Mouse (Mus musculus) retina, postnatal 7 days (tissue): ENCODE results near the gene Rnf144b.

Experiments used
- DNase-seq: peaks from one replicate; pipeline ENCODE4 v3.0.0-alpha.2; 2012; ENCODE audit warnings: low read depth, low spot score

Gene Rnf144b

DNA sequence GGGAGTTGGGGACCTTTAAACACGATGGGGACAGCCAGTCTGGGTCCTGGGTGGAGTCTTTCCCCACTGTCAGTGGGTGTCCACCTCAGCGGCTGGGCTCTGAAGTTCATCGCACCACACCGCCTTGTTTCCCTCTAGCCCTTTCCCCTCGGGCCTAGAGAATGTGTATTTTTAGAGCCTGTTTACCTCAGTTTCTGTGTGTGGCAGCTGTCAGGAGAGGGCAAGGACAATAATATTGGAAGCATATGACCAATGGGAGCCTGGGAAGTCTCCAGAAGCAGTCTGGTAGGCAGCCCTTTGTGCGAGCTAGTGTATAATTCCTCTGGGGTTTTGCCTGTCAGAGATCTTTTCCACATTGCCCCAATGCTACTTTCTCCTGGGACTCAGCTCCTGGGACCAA lies 95.9 kb downstream of the Rnf144b start:
- no peak for DNase-seq

DNA sequence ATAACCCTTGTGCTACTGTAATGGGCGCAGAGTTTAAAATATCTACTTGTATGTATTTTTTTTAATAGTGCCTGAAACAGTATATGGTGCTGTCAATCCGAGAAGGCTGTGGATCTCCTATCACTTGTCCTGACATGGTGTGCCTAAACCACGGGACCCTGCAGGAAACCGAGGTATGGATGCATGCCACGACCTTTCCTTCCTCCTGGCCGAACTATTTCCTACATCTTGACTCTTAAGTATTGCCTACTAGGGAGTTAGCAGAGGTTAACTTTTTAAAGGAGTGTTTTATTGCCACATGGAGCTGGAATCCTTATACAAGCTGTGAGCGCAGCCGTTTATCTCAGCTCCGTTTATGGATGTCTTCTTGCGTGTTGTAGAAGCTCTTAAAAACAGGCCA lies 98.0 kb downstream of the Rnf144b start:
- DNase-seq = no peak

DNA sequence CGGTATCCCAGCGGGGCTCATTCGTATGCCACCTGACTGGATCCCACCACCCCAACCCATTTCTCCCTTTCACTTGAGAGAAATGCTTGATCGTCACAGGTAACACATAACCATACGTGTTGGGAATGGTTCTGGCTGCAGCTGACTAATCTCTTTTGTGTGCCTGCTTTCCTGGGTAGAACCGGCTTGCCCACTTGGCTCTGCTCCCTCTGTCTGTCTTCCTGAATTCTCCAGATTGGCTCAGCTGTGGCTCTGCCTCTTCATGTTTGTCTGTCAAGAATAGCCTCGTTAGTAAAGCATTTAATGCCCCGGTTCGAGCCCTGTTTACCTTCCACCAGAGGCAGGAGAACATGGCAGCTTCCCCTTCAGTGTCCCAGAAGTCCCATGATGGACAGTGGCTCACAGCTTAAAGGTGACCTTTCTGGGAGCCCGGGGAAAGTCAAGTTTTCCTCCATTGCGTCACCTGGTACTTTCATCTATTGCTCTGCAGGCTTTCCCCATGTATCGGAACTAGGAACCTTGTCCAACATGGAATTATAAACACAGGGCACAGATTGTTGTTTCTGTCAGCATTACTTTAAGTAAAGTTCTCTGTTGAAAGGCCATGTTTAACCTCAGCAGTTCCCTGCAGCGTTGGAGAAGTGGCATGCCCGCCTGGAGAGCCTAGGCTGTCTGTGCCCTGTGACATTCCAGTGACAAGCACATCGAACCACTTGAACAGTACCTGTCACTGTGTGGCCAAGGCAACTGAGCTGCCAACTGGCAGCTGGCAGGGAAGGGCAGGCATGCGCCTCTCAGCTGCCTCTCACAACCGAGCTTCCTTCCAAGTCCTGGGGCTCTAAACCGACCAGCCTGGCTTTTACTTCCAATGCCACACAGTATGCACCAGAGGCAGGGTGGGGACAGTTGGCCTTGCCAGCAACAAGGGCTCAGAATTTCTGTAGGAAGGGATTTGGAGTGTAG lies 101.4 kb downstream of the Rnf144b start:
- DNase-seq = no peak

DNA sequence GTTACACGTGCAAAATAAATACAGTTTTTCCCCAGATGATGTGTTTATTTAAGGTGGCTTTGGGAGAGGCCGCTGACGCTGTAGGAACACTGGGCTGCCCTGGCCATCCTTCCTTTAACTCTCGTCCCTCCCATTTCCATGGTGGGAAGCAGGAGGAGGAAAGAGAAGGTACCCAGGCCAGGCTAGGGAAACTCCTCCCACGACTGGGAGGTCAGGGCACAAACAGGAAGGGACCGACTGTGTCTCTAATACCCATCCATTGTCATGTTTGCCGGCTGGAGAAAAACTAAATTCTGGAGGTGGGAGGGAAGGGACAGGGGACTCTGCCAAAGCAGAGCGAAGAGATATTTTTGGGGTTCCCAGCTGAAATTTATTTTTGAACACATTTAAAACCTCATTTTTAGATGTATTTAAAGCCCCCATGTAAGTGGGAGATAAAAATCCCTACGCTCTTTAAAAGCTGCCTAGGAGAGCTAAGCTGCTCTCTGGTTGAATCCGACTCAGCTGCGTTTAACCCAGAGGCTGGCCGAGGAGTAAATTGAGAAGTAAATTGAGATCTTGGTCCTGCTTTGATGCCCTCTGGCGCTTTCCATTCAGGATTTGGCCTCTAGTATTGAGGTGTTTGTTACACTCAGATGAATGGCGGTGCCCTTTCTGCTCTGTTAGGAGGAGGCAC lies 102.3 kb downstream of the Rnf144b start:
- DNase-seq = no peak

DNA sequence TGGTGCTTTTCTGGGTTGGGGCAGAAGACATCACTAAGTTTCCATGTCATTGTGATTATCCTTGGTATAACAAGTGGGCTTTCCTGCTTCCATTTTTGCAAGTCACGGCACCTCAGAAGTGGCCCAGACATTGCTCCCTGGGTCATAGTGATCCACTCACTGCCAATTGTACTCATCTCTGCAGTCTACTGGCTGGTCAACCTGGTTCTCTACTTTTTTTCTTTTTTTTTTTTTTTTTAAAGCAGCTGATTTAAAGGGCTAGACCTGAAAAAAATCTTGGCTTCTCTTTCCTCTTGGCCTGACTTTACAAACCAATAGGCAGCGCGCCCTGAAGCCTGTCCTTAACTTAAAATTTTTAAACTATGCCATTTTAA lies 102.9 kb downstream of the Rnf144b start:
- DNase-seq = no peak

DNA sequence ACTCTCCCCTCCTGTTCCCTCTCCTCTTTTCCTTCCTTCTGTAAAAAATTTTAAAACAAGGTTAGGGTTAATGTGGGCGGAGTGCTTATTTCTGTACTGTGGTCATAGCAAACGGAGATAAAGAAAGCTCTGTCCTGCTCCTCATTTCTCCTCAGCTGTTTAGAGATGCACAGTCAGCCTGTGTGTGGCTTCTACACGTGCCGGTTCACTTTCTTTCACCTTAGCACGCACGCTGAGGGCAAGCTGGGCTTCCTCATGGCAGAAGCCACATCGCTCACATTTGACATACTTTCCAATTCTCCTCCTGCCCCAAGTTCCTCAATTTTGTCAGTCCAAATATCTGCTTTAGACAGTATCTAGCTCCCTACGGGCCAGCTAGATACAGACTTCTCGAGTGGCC lies 103.3 kb downstream of the Rnf144b start:
- no peak for DNase-seq

DNA sequence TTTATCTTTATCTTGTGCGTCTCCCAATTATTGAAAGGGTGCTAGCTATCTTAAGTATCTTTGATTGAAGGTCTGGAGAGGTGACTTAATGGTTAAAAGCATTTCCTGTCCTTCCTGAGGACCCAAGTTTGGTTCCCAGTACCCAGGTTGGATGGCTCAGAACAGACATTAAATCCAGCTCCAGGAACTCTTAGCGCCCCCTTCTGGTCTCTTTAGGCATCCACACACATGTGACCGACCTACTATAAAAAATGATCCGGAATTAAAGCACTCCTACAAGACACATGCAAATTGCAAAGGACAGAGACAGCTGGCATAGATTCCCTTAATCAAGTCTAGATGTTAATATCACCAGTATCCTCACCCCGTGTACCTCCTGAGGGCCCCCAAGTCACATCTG lies 104.1 kb downstream of the Rnf144b start:
- DNase-seq = no peak

DNA sequence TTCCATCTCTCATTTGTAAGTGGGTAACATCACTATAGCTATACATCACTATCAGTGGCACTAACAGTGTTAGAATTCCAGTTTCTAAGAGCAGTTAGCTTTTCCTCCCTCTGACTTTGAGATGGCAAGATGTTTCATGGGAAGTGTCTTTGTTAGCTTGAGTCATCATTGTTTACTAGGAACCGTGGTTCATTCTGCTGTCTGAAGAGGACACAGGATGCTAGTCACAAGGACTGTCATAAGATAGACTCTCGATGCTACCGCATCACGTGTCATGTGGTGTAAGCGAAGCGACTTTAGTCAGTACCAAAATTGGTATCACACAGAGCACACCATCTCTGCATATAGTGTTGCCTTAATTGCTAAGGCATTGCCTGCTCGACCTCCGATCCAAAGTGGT lies 105.7 kb downstream of the Rnf144b start:
- no peak for DNase-seq

DNA sequence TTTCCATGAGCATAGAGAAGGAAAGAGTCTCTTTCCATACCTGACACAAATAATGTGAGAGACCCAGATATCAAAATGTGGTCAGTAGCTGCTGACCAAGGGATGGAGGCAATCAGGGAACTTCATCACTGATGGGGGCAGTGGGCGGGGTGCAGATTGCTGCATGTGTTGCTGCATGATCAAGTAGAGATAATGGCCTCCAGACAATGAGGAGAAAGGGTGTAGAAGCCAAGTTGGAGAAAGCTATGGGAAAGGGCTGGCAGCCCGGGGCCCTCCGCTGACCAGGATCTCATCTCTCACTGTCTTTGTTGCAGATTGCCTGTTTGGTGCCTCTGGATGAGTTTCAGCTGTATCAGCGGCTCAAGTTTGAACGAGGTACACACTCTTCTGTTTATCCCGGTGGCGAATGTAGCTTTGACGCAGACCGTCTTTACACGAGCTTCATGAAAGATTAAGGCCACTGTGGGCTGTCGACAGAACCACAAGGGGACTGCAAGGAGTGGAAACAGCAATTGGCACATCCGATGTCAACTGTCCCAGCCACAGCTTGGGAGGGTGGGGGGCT lies 106.3 kb downstream of the Rnf144b start:
- no peak for DNase-seq

DNA sequence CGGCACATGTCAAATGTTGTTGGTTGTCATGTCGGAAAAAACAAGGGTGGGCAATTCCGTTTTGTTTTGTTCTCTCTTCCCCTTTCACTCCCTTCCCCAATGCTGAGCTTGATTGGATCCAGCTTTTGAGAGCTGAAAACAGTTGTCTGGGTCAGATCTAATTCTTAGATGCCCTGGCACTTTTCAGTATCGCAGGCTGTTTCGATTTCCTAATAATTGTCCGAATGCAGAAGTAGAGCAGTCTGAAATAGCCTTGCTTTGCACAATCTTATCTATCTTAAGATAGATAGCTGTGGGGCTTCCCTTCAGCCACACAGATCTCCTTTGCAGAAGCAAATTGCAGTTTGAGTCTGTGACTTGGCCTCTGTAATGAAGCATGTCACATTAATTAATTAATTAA lies 109.7 kb downstream of the Rnf144b start:
- no peak for DNase-seq

DNA sequence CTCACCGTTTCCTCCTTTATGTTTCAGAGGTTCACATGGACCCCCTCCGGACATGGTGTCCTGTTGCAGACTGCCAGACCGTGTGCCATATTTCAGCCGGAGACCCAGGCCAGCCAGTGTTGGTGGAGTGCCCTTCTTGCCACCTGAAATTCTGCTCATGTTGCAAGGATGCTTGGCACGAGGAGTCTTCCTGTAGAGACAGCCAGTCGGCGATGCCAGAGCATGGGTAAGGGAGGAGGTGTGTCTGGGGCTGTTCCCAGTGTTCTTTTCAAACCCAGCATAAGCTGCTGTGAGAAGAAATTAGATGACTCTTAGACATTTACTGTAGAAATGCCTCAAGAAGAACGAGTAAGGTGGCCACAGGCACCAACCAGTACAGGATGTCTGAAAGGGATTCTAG lies 114.9 kb downstream of the Rnf144b start:
- no peak for DNase-seq

DNA sequence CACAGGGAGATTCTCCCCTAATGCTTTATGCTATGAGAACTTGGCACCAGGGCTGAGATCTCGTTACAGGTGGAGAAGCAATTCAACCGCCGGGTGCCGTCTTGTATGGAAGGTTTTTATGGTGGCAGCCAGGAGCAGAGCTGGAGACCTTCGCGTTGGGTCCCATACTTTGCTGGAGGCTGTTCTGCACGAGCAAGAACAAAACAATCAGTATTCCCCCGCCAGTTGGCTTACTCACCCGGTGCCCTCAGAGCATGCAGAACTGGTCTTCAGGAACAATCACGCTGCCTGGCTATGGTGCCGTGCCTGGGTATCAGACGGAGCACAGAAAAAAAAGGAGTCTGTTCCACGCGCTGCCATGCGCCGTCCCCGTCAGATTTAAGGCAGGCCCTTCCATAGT lies 115.7 kb downstream of the Rnf144b start:
- no peak for DNase-seq

DNA sequence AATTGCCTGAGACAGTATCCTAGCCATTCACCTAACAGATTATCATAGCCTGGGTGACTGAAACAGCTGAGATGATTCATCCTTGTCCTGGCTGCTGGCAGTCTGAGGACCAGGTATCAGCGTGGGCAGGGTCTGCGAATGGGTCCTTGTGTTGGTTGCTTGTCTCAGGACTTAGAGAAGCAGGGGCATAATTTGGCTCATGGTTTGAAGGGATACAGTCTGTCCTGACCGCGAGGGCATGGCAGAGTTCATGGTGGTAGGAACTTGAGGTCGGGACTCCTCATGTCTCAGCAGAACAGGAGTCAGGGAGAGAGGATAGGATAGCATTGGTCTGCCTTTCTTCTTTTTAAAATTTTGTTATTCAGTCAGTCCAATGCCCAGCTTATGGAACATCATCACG lies 121.1 kb downstream of the Rnf144b start:
- DNase-seq = no peak

DNA sequence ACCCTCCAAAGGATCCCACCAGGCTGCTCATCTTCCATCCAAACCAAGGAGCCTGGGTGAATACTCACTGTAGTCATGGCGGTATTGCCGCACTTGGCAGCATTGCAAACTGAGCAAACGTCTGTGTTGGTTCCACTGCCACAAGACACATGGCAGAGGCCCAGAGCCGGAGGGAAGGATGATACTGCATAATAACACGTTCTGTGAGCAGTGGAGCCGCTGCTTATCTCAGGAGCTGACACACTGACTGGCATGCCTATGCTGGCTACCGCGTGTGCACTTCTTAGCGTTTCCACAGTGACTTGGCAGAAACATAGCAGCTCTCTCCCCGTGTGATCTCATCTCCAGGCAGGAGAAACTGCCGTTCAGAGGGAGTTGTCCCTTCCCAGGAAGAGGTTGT lies 122.3 kb downstream of the Rnf144b start:
- no peak for DNase-seq

DNA sequence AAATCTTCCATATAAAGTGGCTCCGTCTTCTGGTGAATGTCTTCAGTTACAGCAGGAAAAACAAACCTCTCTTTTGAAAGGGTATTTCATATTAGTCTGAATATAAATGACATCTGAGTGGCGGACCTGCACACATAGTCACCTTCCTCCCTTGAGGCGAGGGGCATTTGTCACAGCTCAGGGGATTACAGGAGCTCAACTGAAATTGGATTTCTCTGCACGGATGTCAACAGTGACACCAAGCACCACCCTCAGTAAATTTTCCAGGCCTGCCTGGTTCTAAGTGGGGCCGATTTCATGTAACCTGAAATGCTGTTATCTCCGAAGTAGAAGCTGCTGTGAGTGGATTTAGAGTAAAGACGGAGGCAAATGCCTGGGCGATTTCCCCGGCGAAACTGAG lies 124.0 kb downstream of the Rnf144b start:
- no peak for DNase-seq

DNA sequence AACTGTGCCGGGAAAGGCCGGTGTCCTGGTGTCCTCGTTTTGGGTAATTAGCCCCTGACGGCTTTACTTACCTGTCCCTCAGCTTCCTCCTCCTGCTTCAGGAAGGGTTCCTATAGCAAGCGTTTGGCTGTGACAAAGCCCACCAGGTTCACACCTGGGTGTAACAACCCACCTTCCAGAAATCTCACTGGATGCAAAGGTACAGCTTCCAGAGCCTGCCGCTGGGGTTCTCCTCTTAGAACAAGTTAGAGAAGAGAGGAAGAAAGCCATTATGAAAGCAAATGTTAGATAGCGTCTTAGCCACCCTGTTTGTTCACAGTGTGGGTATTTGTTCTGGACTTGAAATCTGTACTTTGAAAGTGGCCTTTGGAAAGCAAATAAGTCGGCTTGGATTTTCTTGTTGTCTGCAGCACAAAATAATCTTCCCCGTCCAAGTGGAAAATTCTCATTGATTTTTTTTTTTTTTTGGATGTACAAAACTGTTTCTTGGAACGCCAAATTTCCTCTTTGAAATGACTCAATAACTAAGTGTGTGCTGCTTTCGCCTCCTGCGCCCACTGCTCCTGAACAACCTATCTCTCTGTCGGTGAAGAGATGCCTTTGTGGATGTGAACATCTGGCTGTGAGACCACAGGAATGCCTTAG lies 124.8 kb downstream of the Rnf144b start:
- no peak for DNase-seq

DNA sequence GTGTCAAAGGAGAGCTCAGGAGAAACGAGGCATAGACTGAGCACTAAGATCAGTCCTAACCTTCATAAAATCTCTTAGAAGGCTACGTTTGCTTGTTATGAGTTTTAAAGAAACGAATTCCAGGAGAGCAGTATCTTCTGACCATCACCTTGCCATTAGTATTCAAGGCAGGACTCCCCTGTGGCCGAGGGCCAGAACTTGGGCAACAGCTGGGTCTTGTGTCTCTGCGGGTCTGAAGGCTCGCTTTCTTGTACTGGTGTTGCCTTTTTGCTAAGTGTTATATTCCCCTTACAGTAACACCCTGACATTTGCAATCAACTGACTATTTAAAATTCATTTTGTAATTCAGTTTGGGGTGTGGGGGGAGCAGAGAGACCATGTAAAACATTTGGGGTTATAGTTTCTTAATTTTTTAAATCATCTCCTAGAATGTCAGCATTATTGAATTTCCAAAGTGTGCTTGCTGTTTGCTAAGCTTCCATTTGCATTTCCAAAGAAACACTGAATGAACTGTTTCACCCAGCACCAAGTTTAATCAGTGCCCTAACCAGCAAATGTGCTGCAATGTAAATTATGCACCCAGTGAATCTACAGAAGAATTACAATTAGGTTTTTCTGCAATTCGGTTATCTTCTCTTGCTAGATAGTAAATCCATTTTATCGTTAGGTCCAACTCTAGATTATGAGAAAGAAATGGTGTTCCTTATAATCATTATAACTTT lies 126.0 kb downstream of the Rnf144b start:
- no peak for DNase-seq

DNA sequence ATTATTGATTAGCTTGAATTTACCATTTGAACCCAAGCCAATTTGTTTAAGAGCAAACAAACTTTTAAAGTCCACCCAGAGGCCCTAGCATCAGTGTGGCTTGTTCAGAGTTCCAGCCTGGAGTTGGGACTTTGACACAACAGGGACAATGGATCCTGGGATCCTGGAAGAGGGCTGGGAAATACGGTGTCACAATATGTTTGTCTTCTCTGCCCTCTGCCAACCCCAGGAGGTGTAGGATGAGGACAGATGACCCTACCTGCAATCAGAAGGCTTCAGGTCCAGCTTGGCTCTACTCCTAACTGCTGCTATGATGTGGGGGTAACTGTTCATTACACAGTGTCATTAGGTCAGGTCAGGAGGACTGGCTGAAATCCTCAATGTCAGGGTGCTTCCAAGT lies 128.2 kb downstream of the Rnf144b start:
- no peak for DNase-seq

DNA sequence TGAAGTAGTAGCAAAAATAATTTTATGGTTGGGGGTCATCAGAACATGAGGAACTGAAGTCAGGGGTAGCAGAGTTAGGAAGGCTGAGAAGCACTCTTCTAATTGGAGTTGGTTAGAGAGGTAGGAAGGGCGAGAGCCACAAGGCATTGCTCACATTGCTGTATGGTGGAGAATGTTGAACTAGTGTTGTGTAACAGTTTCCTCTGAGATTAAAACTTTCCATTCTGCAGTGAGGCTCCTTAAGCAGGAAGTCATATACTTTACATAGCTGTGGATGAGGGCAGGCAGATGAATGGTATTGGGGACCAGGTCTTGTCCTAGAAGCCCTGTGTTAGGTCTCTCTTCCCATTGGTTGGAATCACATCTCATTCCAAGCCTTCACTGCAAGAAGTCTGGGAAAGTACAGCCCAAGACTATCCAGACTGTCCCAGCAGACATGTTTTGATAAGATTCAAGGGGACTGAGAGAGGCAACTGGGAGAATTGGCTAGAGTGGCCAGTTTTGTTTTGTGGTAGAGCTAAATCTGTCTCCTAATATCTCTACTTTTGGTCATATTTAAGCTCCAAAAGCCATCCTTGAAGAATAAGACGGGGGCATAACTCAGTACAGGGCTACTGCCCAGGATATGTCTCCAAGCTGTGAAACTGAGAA lies 128.8 kb downstream of the Rnf144b start:
- DNase-seq = no peak

DNA sequence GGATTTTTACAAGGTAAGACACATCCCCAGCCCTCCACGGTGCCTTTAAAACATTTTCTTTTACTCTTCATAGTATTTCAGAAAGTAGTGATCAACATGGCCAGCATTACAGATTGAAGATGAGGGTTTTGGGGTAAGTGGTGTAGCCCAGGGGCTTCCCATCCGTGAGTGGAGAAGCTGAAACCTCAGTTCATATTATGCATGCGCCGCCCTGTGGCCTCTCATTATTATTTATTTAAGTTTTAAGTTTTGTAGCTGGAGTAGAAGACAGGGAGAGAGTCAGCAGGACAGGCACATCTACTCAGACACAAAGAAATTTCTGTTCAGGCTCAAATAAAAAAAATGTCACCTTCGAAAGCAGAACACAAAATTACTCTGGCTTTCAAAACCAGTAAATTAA lies 131.3 kb downstream of the Rnf144b start:
- no peak for DNase-seq

DNA sequence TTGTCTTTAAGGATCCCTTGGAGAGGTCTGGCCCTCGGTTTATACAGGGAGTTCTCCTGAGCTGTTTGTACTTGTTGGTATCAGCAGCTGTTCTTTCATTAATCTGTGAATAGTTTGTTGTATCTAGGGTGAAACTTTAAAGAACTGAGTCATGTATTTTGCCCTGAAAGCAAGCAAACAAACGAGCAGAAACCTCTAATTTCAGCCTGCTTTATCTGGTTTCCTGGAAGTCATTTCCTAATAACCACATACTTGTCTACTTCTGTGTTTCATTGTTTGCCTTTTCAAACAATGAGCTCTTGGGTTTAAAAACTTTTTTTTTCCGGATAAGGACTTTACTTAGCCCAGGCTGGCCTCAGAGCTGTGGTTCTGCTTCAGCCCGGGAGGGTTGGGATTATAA lies 136.8 kb downstream of the Rnf144b start:
- no peak for DNase-seq
